Mouse (Mus musculus): Measurements from ENCODE around the gene Rnf217. TPM values are rescaled to one million over a fixed set of nuclear protein-coding genes. Genes with fewer than 3 reads are reported as not detected.

Rnf217 gene
- total RNA-seq, 2 experiments from 2014 or later, result 6.0 to 6.7 TPM

Other genes with a start within 250 kb of the Rnf217 start
- gene Tpd52l1, start 163.2 kb downstream of the Rnf217 start, total RNA-seq (2021), result 10 to 100 TPM; 16.8 to 21.0 TPM